Mouse (Mus musculus) cerebellum, postnatal 14 days (tissue): ENCODE data around the gene Fxyd4.

Experiments used
- DNase-seq, 2 experiments: peaks; one replicate each; pipeline ENCODE4 v3.0.0; 2021; ENCODE audit warnings: mixed read lengths in 2 of 2

Fxyd4 gene

GRCm38 (mm10) chr6:117888642-117889096, 48.8 kb downstream of the Fxyd4 start:
- no peak for DNase-seq

DNA sequence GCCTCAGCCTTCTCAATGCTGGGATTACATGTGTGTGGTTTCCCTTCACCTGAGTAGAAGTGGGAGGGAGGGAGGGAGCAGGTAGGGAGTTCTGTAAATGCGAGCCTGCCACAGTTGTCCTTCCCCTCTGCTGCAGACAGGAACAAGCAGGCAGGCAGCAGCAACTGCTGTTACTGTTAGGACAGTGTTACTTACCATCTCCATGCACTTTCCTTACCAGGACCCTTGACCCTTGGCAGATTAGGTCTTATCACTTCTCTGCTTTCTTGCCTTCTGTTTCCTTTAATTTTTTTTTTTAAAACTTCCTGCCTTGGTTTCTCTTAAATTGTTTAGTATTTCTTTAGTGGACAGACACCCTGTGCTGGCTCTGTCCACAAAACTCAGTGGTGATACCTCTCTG, 49.5 kb downstream of the Fxyd4 start:
- DNase-seq = no peak

- DNase-seq = no peak
These were observed 51.5 kb downstream of the Fxyd4 start for GRCm38 (mm10) chr6:117885943-117886342.
